Mouse (Mus musculus): ENCODE data around the gene Med12l. TPM values are rescaled to one million over a fixed set of nuclear protein-coding genes. Genes with fewer than 3 reads are reported as not detected.

Med12l gene
- total and polyA plus RNA-seq, 3 experiments, result 2.5 to 8.2 (median 6.9) TPM

GRCm38 (mm10) chr3:59125783-59126555, 120.3 kb downstream of the Med12l start:
- Histone ChIP-seq H3K79me2 (replicated peaks; ENCODE audit: control insufficient read depth, insufficient read depth, low read length) (no peaks in the 10 kb centered on the region), H3K27me3 (ENCODE audit: control insufficient read depth, insufficient read depth, low read length) (no peaks in the 10 kb centered on the region), H3K27ac (no peak overlapping the region; the same call in 1 of the 2 replicates), H3K4me1 (ENCODE audit: control insufficient read depth, insufficient read depth, low read length) (no peaks in the 10 kb centered on the region), H3K36me3 (ENCODE audit: control insufficient read depth, insufficient read depth, low read length) (no peaks in the 10 kb centered on the region), H3K9ac (ENCODE audit: low read depth, low read length) (no peak overlapping the region), H3K4me3 (no peak overlapping the region)
- 59% methylated on average over 7 of the region's 7 CpGs for WGBS
- TF ChIP-seq POLR2A (IDR thresholded peaks at IDR 0.05; ENCODE audit: insufficient read depth, low read depth, low read length) (no peak), EP300 (IDR thresholded peaks at IDR 0.05; ENCODE audit: insufficient read depth, low read depth, low read length) (no peak), CTCF (IDR thresholded peaks at IDR 0.05) (no peak)
- DNase-seq, result no peak
- intact Hi-C loops (cut with DNase I), result no loop called here

DNA sequence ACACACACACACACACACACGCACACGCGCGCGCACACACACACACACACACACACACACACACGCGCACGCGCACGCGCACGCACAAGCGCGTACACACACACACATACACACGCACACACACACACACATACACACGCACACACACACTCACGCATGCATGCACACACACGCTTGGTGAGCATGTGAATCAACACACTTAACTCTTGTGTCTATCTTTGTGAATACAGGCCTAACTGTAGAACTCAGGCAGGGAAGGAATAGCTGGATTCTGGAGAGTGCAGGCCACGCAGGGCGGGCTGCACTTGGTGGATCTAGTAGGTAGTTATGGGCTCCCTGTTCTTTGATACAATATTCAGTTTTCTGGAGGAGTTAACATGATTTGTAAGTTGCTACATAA, 123.1 kb downstream of the Med12l start:
- WGBS, result 89% methylated on average over 20 of the region's 20 CpGs
- no peaks in the 10 kb centered on the region for H3K36me3 ChIP-seq (ENCODE audit: control insufficient read depth, insufficient read depth, low read length)
- TF ChIP-seq POLR2A (IDR thresholded peaks at IDR 0.05; ENCODE audit: insufficient read depth, low read depth, low read length) (no peak), CTCF (IDR thresholded peaks at IDR 0.05) (no peak), EP300 (IDR thresholded peaks at IDR 0.05; ENCODE audit: insufficient read depth, low read depth, low read length) (no peak)
- DNase-seq, result no peak
- H3K27me3 ChIP-seq (ENCODE audit: control insufficient read depth, insufficient read depth, low read length), result no peaks in the 10 kb centered on the region
- peaks cover 2% of the 10 kb centered on the region; the same call in 1 of the 2 replicates for H3K4me1 ChIP-seq (ENCODE audit: control insufficient read depth, insufficient read depth, low read length)
- no peak overlapping the region for H3K27ac ChIP-seq
- intact Hi-C loops (cut with DNase I), result no loop called here
- no peaks in the 10 kb centered on the region for H3K79me2 ChIP-seq (replicated peaks; ENCODE audit: control insufficient read depth, insufficient read depth, low read length)
- H3K9ac ChIP-seq (ENCODE audit: low read depth, low read length), result no peak overlapping the region
- no peak overlapping the region for H3K4me3 ChIP-seq

DNA sequence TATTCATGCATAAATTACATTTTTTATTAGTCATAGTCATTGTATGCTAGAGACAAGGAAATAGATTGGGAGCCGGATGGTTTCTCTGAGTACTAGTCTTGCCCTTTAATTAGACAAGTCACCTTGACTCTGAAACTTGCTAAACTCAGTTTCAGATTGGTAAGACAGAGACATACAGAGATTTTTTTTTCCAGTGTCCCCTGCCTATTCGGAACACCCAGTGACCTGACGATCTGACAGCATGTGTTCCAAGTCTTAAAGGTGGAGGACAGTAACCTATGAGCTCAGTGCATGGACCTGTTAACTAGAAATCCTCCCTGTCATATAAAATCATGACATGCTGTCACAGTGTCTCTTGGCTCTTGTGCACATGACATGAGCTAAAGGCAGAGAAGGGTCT, 123.9 kb downstream of the Med12l start:
- DNase-seq, result no peak
- intact Hi-C loops (cut with DNase I), result no loop called here

DNA sequence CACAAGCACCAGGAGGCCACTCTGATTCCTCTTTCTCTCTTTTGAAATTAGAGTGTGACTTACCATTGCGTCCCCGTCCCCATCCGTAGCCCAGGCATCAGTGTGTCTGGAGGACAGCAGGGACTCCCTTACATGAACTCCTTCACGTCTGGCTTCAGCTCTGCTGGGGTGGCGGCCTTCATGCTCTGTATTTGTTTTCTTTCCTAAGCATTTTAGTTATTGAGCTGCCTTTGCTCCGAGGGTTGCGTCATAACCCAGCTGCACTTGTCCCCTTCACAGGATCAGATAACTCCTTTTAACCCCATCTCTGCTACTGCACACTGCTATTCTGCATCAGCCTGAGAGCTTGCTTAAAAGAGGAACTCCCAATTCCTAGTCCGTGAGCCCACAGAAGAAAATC, 124.8 kb downstream of the Med12l start:
- no peak overlapping the region; the same call in 1 of the 2 replicates for H3K4me3 ChIP-seq
- WGBS, result 73% methylated on average over 8 of the region's 8 CpGs
- intact Hi-C loops (cut with DNase I), result no loop called here
- no peak overlapping the region for H3K9ac ChIP-seq (ENCODE audit: low read depth, low read length)
- H3K27me3 ChIP-seq (ENCODE audit: control insufficient read depth, insufficient read depth, low read length), result no peaks in the 10 kb centered on the region
- H3K27ac ChIP-seq, result peak overlapping the region; percentile 45
- H3K36me3 ChIP-seq (ENCODE audit: control insufficient read depth, insufficient read depth, low read length), result no peaks in the 10 kb centered on the region
- peak; percentile 33 to 37 for DNase-seq
- H3K4me1 ChIP-seq (ENCODE audit: control insufficient read depth, insufficient read depth, low read length), result peaks cover 2% of the 10 kb centered on the region; the same call in 1 of the 2 replicates
- no peak for TF ChIP-seq EP300 (IDR thresholded peaks at IDR 0.05; ENCODE audit: insufficient read depth, low read depth, low read length)
- no peak for TF ChIP-seq CTCF (IDR thresholded peaks at IDR 0.05)
- no peak for TF ChIP-seq POLR2A (IDR thresholded peaks at IDR 0.05; ENCODE audit: insufficient read depth, low read depth, low read length)
- no peaks in the 10 kb centered on the region for H3K79me2 ChIP-seq (replicated peaks; ENCODE audit: control insufficient read depth, insufficient read depth, low read length)

More for the DNA sequence above, 123.9 kb downstream of the Med12l start:
- 77% methylated on average over 3 of the region's 3 CpGs for WGBS
- no peak overlapping the region for H3K27ac ChIP-seq
- no peaks in the 10 kb centered on the region for H3K79me2 ChIP-seq (replicated peaks; ENCODE audit: control insufficient read depth, insufficient read depth, low read length)
- H3K4me3 ChIP-seq, result no peak overlapping the region; the same call in 1 of the 2 replicates
- H3K9ac ChIP-seq (ENCODE audit: low read depth, low read length), result no peak overlapping the region
- no peak for TF ChIP-seq CTCF (IDR thresholded peaks at IDR 0.05)
- no peak for TF ChIP-seq POLR2A (IDR thresholded peaks at IDR 0.05; ENCODE audit: insufficient read depth, low read depth, low read length)
- TF ChIP-seq EP300 (IDR thresholded peaks at IDR 0.05; ENCODE audit: insufficient read depth, low read depth, low read length), result no peak
- H3K4me1 ChIP-seq (ENCODE audit: control insufficient read depth, insufficient read depth, low read length), result peaks cover 2% of the 10 kb centered on the region; the same call in 1 of the 2 replicates
- H3K27me3 ChIP-seq (ENCODE audit: control insufficient read depth, insufficient read depth, low read length), result no peaks in the 10 kb centered on the region
- no peaks in the 10 kb centered on the region for H3K36me3 ChIP-seq (ENCODE audit: control insufficient read depth, insufficient read depth, low read length)

DNA sequence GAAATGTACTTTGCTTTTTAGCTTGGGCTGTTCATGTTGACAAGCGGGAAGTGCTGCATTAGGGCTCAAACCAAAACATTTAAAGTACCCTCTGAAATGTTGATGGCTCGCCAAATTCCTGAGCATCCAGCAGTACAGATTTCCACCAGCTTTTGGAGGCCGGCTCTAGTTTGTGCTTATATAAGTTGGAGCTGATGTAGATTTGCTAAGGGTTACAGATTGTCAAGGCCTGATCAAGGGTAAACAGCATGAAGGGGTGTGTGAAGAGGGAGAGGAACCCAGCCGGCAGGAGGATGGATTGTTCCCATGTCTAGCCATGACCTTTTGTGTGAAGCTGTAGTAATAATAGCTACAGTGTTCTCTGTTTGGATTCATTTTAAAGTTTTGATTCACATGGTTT, 125.5 kb downstream of the Med12l start:
- no peaks in the 10 kb centered on the region for H3K79me2 ChIP-seq (replicated peaks; ENCODE audit: control insufficient read depth, insufficient read depth, low read length)
- H3K27me3 ChIP-seq (ENCODE audit: control insufficient read depth, insufficient read depth, low read length), result no peaks in the 10 kb centered on the region
- TF ChIP-seq CTCF (IDR thresholded peaks at IDR 0.05), result no peak
- TF ChIP-seq POLR2A (IDR thresholded peaks at IDR 0.05; ENCODE audit: insufficient read depth, low read depth, low read length), result no peak
- no peak for TF ChIP-seq EP300 (IDR thresholded peaks at IDR 0.05; ENCODE audit: insufficient read depth, low read depth, low read length)
- no peaks in the 10 kb centered on the region for H3K36me3 ChIP-seq (ENCODE audit: control insufficient read depth, insufficient read depth, low read length)
- no peak for DNase-seq
- H3K4me1 ChIP-seq (ENCODE audit: control insufficient read depth, insufficient read depth, low read length), result peaks cover 2% of the 10 kb centered on the region; the same call in 1 of the 2 replicates
- 49% methylated on average over 4 of the region's 4 CpGs for WGBS
- H3K9ac ChIP-seq (ENCODE audit: low read depth, low read length), result no peak overlapping the region
- H3K27ac ChIP-seq, result peak overlapping the region; percentile 45; the same call in 1 of the 2 replicates
- H3K4me3 ChIP-seq, result no peak overlapping the region
- intact Hi-C loops (cut with DNase I), result no loop called here

DNA sequence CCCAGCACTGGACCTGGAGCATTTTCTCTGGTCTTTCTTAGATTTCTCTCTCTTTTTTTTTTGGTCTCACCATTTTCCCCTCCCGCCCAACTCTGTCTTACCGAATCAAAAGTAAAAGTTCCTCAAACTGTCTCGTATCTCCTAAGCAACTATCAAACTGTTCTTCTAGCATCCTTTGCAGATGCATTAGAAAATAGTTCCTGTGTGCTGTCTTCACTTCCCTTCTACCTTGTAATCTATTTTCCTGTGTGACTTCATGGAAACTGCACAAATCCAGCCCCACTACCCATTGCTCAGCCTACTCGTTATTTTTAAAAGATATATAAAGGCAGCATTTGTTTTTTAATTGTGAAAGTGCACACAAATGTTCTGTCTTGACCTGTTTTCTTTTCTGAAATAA, 126.3 kb downstream of the Med12l start:
- peak overlapping the region; percentile 7; the same call in 1 of the 2 replicates for H3K27ac ChIP-seq
- intact Hi-C loops (cut with DNase I), result no loop called here
- DNase-seq, result no peak
- TF ChIP-seq CTCF (IDR thresholded peaks at IDR 0.05) (no peak), EP300 (IDR thresholded peaks at IDR 0.05; ENCODE audit: insufficient read depth, low read depth, low read length) (no peak), POLR2A (IDR thresholded peaks at IDR 0.05; ENCODE audit: insufficient read depth, low read depth, low read length) (no peak)
- no peaks in the 10 kb centered on the region for H3K27me3 ChIP-seq (ENCODE audit: control insufficient read depth, insufficient read depth, low read length)
- H3K36me3 ChIP-seq (ENCODE audit: control insufficient read depth, insufficient read depth, low read length), result no peaks in the 10 kb centered on the region
- no peaks in the 10 kb centered on the region for H3K79me2 ChIP-seq (replicated peaks; ENCODE audit: control insufficient read depth, insufficient read depth, low read length)
- peaks cover 2% of the 10 kb centered on the region; the same call in 1 of the 2 replicates for H3K4me1 ChIP-seq (ENCODE audit: control insufficient read depth, insufficient read depth, low read length)
- WGBS, result 51% methylated on average over 4 of the region's 4 CpGs
- H3K9ac ChIP-seq (ENCODE audit: low read depth, low read length), result no peak overlapping the region
- H3K4me3 ChIP-seq, result no peak overlapping the region

Measured in heart, adult 2 months (tissue).